Mouse (Mus musculus) bone marrow, adult 2 months (tissue): Measurements from ENCODE around the gene Wdr48. TPM values are rescaled to one million over a fixed set of nuclear protein-coding genes. Genes with fewer than 3 reads are reported as not detected.

Source experiments
- H3K27ac ChIP-seq: fragments of 200-500 bp; 2 replicates; pipeline ENCODE4 v1.5.1; 2012; ENCODE audit warnings: low read depth, mild to moderate bottlenecking, control low read depth, inconsistent platforms, low read length; ENCODE audit not compliant: control insufficient read depth, poor library complexity, insufficient read depth
- H3K4me1 ChIP-seq: fragments of 200-500 bp; 2 replicates; pipeline ENCODE4 v1.6.1; 2011; ENCODE audit warnings: low read length; ENCODE audit not compliant: control insufficient read depth, insufficient read depth
- H3K4me3 ChIP-seq: fragments of 200-500 bp; replicated peaks from 2 replicates; pipeline ENCODE3; 2011; ENCODE audit warnings: mild to moderate bottlenecking, low read depth, low read length, control low read depth; ENCODE audit not compliant: control insufficient read depth
- CTCF ChIP-seq: fragments of 200-500 bp; IDR thresholded peaks from 2 replicates; pipeline ENCODE4 v1.5.1; 2011; ENCODE audit warnings: low read length, control low read depth; ENCODE audit not compliant: control insufficient read depth, insufficient read depth
- POLR2A ChIP-seq: fragments of 200-500 bp; IDR thresholded peaks from 2 replicates; pipeline ENCODE4 v1.6.1; 2011; ENCODE audit warnings: low read depth, mild to moderate bottlenecking, control low read depth, low read length, borderline replicate concordance; ENCODE audit not compliant: control insufficient read depth
- WGBS: fragments of 180-500 bp; shearing (Covaris S2); methylation state at CpG from one replicate; pipeline ENCODE4 v1.1.7; 2018; 5-methylcytosine and 5-hydroxymethylcytosine counted together
- polyA plus RNA-seq: library from polyadenylated mRNA; stranded (reverse); fragments of >200 nt; gene quantifications from 2 replicates; pipeline ENCODE4 v1.2.4, GENCODE M21; 2011; ENCODE audit warnings: low replicate concordance; ENCODE audit not compliant: missing spikeins, insufficient read depth, insufficient read length

The Wdr48 gene
- polyA plus RNA-seq, 1 experiment, result 18.8 TPM

DNA sequence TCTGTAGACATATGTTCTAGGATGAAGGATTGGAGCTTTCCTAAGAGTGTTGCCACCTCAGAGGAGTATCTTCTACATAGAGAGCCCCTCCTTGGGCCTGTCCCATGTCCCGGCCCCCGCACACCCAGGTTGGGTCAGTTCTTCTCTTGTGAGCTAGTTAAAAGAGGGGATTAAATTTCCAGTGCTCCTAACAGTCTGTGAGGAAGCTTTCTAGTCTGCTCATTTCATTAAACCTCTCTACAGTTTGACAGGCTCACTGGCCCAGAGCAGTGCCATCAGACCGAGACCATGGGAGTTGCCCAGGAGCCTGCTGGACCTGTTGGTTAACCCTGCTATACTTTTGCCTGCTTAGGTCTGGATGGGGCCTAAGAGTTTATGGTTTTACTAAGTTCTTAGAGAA lies 14.0 kb downstream of the Wdr48 start:
- Histone ChIP-seq H3K4me3 (no peak overlapping the region), H3K4me1 (no peaks in the 10 kb centered on the region), H3K27ac (no peak overlapping the region)
- TF ChIP-seq POLR2A (no peak), CTCF (no peak)
- WGBS, result 93% methylated on average over 3 of the region's 3 CpGs

DNA sequence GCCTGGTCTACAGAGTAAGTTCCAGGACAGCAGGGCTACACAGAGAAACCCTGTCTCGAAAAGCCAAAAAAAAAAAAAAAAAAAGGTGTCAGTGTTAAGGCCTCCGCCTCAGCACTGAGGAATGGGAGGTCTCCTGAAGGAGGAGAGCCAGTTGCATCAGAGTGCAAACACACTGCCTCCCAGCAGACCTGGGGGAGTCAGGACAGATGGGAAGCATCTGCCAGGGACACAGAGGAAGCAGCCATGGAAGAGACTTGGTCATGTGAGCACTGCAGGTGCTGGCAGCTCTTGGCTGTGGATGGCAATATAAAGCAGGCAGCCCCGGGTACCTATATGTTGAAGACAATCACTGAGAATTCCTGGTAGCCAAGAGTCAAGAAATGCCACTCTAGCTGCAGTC lies 15.3 kb downstream of the Wdr48 start:
- 85% methylated on average over 3 of the region's 3 CpGs for WGBS

DNA sequence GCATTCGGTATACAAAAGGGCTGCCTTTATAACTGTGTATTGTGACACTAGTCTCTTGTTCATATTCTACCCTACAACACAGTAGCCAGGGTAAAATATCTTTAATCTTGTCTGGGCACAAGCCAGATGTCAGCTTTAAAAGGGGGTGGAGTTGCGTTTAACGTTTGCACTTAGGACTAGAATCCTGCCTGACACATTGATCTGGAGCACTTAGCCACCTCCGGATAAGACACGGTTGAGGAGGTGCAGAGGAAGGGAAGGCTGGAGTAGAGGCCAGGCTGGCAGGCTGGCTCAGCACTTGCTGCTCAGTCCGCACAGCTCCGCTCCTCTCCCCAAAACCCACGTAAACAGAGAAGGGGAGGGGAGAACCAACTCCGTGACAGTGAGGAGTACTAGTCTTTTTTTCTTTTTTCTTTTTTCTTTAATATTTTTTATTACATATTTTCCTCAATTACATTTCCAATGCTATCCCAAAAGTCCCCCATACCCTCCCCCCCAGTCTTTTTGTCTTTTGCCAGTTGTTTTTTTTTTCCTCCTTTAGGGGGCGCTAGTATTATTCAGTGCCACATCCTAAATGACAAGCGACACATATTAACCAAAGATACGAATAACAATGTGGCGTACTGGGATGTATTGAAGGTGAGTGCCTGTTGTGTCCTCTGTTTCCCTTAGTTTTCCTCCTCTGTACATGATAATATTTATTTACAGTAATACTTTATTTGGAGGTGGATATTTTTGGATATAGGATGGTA lies 18.6 kb downstream of the Wdr48 start:
- 74% methylated on average over 13 of the region's 13 CpGs for WGBS
- no peak for TF ChIP-seq CTCF
- no peak for TF ChIP-seq POLR2A

More for the DNA sequence above, 15.3 kb downstream of the Wdr48 start:
- TF ChIP-seq POLR2A (no peak), CTCF (no peak)
- no peaks in the 10 kb centered on the region for H3K4me1 ChIP-seq
- no peak overlapping the region for H3K27ac ChIP-seq
- H3K4me3 ChIP-seq, result no peak overlapping the region

DNA sequence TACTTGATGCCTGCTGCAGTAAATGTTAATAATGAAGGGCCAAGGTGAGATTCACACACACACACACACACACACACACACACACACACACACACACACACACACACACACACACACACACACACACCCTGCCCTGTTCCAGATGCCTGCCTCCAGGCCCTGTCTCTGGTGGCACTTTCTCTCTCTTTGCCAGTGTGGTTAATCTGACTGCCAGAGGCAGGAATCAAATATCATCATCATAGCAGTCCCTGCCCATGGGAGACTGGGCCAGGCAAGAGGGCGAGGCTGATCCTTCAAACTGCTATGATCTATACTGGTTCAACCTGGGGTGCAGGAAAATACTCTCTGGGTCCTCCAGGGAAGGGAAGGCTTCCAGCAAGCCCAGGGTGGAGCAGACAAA lies 25.2 kb downstream of the Wdr48 start:
- Histone ChIP-seq H3K4me1 (no peaks in the 10 kb centered on the region; the same call in 1 of the 2 replicates), H3K4me3 (no peak overlapping the region), H3K27ac (no peak overlapping the region)
- WGBS, result 82% methylated on average over 1 of the region's 1 CpGs
- TF ChIP-seq CTCF (no peak), POLR2A (no peak)

More for the DNA sequence above, 18.6 kb downstream of the Wdr48 start:
- Histone ChIP-seq H3K4me3 (no peak overlapping the region), H3K27ac (no peak overlapping the region), H3K4me1 (no peaks in the 10 kb centered on the region)

DNA sequence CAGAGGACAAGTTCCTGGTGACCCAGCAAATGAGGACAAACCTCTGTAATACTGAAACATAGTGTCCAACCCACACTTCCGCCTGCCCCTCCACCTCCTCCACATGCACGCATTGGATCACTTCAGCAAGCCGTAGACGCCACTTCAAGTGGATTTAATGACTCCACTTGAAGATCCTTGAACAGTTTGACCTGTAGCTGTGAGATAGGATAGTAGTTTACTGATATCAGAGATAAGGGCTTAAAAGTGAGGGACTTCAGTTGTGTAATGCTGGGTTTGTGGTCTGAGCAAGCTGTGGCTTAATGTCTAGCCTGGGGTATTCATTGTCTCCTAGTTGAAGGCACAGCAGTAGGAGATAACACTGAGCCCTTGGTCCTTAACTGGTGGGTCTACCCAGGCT lies 28.8 kb downstream of the Wdr48 start:
- Histone ChIP-seq H3K27ac (no peak overlapping the region), H3K4me3 (no peak overlapping the region), H3K4me1 (peaks cover 1% of the 10 kb centered on the region; the same call in 1 of the 2 replicates)
- WGBS, result 66% methylated on average over 4 of the region's 4 CpGs
- TF ChIP-seq CTCF, result no peak
- no peak for TF ChIP-seq POLR2A

DNA sequence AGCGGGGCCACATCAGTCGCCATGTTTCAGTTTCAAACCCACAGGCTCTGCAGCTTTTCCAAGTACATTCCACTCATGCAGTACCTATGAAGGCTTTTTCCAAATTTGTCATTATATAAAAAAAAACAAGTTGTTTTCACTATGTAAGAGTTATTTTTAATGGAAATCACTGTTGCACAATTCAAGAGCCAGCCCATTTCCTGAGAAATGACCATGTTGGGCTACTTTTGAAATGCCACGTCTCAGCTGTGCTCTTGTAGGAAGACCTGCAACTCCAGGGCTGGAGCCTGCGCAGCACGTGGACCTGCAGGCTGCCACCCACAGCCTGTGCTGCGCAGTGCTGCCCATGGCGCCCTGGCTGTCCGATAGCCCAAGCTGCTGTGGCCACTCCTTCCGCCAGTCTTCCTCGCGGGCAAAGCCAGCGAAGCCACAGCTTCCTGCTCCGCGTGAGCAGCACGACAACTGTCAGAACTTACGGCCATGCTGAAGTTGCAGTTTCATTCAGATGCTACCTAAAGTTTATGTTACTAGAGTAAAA lies 30.5 kb downstream of the Wdr48 start:
- TF ChIP-seq POLR2A, result peak; percentile 23; the same call in 1 of the 2 replicates
- TF ChIP-seq CTCF, result peak; percentile 10; the same call in 1 of the 2 replicates
- H3K27ac ChIP-seq, result peak overlapping the region; percentile 1; the same call in 1 of the 2 replicates
- H3K4me3 ChIP-seq, result no peak overlapping the region
- peaks cover 1% of the 10 kb centered on the region; the same call in 1 of the 2 replicates for H3K4me1 ChIP-seq
- WGBS, result 24% methylated on average over 16 of the region's 16 CpGs

DNA sequence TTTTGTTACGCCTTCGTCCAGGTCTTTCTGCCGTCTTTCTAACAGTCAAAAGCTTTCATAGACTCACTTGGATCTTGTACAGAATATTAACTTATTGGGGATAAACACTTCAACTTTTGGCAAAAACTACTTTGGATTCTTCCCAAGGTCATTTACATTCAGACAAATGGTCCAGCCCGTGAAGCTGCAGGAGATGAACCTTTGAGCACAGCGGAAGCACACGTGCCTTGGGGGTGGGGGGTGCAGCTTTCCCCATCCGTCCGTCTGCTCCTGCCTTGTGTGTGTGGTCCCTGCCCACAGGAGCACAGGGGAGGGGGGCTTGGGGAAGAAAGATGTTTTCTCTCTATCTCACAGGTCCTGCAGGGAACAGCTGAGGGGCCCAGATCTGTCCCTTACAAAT lies 31.1 kb downstream of the Wdr48 start:
- Histone ChIP-seq H3K4me1 (peaks cover 1% of the 10 kb centered on the region; the same call in 1 of the 2 replicates), H3K4me3 (no peak overlapping the region), H3K27ac (no peak overlapping the region)
- WGBS, result 53% methylated on average over 8 of the region's 8 CpGs
- no peak for TF ChIP-seq POLR2A
- no peak for TF ChIP-seq CTCF

DNA sequence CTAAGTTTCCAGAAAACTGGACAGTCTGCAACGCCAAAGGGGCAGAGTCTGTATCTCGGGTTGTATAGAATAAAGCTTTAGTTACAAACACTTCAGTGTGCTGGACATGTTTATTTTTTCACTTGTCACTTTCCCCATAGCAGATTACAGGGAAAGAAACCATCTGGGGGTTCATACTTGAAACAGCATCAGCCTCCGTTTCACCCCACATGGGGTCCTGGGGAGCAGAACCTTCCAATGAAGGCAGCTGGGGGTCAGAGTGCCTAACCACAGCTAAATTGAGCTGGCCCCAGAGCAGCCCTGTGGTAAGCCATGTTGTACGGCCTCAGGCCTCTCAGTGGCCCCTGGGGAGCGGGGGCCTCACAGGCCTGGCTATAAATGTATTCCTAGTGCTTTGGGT lies 31.8 kb downstream of the Wdr48 start:
- H3K4me3 ChIP-seq, result no peak overlapping the region
- peaks cover 1% of the 10 kb centered on the region; the same call in 1 of the 2 replicates for H3K4me1 ChIP-seq
- H3K27ac ChIP-seq, result no peak overlapping the region
- WGBS, result 73% methylated on average over 5 of the region's 5 CpGs
- TF ChIP-seq CTCF (no peak), POLR2A (no peak)
